Mouse (Mus musculus) heart, adult 10 weeks (tissue): ENCODE measurements around the gene Olfr810. TPM values are rescaled to one million over a fixed set of nuclear protein-coding genes. Genes with fewer than 3 reads are reported as not detected.

ENCODE experiments used
- polyA plus RNA-seq: library from polyadenylated mRNA; stranded (reverse); fragments of 350-450 nt; fragmentation: Illumina TruSeq; extraction: RNeasy Lipid Tissue Mini Kit (QIAGEN cat#74804); gene quantifications from one replicate; pipeline ENCODE4 v1.2.3, GENCODE M21; 2014; ENCODE audit warnings: low read depth, low replicate concordance

Olfr810 gene
- polyA plus RNA-seq: not detected

DNA sequence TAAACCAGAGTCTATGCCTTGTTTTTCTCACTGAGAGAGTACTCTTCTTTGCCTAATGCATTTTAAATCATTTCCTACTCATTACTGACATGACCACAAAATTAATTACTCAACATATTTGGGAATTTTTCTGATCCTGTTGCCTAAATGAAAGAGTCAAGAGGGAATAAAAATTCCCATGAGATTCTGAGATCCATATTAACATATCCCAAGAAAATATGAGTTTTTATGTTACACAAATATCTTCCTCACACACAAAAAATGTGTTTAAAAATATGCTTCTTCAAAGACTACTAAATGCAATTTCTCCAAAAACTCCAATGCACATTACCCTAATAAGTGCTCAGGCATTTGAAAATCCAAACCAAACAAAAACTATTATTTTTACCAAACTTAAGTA is at the start of gene Olfr810:
Gene Olfr810, minus strand, starts transcription at position 101 of the 400 bp plus-strand sequence.

DNA sequence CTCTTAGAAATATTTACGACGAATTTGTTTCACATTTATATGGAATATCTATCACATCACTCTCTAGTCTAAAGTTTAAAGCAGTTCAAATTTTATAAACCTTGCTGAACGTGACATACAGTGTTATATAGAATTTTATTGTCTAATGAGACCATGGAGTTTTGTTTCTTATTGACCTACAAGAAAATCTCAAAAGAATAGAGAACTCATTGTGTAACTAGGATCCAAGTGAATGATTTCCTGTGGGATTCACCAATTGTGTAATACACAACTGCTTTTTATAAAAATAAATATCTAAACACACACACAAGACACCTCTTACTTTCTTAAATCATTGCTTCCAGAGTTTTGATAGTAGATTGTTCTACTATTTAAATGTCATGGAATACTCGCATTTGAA is 9.6 kb upstream of the Olfr810 start, which contains the start of gene Olfr811:
Gene Olfr811, minus strand, starts transcription at position 101 of the 400 bp plus-strand sequence.

DNA sequence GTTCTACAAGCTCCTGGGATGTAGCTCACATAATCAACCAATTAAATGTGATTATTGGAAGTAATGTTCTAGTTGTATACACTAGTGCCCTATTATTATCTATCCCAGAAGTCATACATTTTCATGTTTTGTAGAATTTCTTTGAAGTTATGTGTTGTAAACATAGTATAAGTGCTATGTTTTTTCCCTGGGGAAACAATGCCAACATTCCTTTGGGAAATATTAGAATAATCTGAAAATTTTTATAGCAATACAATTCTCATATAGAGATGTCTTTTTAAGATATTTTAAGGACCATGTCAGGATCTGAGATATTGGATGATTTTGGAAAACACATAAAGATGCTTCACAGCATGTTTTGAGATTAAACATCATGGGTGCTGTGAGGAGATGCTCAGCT is 20.4 kb downstream of the Olfr810 start, which contains the start of gene Olfr809:
Gene Olfr809, plus strand, starts transcription at position 301 of the 400 bp plus-strand sequence.

DNA sequence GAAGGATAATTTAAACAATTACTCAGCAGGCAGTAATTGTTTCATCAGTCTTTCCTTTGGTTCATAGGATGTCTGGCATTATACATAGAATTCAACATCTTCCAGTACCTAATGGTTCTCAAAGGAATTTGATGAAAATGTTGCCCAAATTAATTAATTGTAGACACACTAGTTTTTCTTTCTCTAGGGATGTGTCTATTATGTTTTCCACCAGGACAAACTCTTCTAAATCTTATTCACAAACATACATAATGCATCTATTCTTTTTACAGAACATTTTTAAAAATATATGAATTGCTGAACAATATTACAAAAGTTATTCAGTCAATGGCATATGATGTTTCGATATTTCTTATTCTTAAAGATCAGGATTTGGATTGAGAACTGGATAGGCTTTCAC is 29.5 kb downstream of the Olfr810 start, which contains the start of gene Olfr808:
Gene Olfr808, plus strand, starts transcription at position 301 of the 400 bp plus-strand sequence.

DNA sequence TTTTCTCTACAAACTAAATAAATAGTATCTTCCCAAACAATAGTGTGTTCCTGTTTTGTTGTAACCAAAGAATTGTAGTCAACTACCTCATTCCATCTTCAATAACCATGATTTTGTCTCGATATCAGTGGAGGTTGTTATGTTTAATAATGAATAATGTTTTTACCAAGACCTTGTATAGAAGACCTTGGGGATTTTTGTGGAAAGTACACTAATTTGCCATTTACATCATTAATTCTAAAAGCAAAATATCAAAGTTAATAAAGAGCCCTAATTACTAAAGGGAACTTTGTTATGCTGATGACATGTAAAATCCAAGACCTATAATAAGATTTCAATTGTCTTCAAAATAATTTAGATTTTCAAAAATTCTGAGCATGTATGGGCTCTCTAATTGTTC is 37.0 kb downstream of the Olfr810 start, which contains the start of gene Olfr807:
Gene Olfr807, minus strand, starts transcription at position 101 of the 400 bp plus-strand sequence.

DNA sequence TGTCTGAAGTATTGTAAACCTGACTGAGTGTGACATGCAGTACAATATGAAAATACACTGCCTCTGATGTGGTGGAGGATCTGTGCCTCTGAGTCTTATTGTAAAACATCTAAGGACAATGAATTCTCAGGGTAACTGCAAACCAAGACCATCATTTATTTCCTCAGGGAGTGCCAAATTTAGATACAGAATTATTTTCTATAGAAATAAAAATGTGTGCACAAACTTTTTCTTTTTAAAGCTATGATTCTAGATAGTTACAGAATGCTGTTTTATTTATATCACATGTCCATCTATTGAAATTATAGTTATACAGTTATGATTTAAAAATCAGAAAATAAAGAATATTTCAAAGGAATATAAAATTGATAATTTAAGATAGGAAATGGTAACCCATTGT is 52.9 kb downstream of the Olfr810 start, which contains the start of gene Olfr806:
Gene Olfr806, minus strand, starts transcription at position 101 of the 400 bp plus-strand sequence.

Other genes starting within 250 kb of the Olfr810 start
- not detected for gene Olfr794, start 227.3 kb downstream of the Olfr810 start, polyA plus RNA-seq
- not detected for gene Olfr796, start 182.3 kb downstream of the Olfr810 start, polyA plus RNA-seq
- not detected for gene Olfr798, start 167.0 kb downstream of the Olfr810 start, polyA plus RNA-seq
- gene Olfr799, start 157.4 kb downstream of the Olfr810 start, polyA plus RNA-seq: not detected
- gene Olfr800, start 137.2 kb downstream of the Olfr810 start, polyA plus RNA-seq: not detected
- not detected for gene Olfr801, start 121.1 kb downstream of the Olfr810 start, polyA plus RNA-seq
- gene Olfr802, start 106.7 kb downstream of the Olfr810 start, polyA plus RNA-seq: not detected
- not detected for gene Olfr803, start 100.6 kb downstream of the Olfr810 start, polyA plus RNA-seq
- not detected for gene Olfr804, start 91.7 kb downstream of the Olfr810 start, polyA plus RNA-seq
- gene Olfr805, start 65.5 kb downstream of the Olfr810 start, polyA plus RNA-seq: not detected
- gene Olfr806, start 53.0 kb downstream of the Olfr810 start, polyA plus RNA-seq: not detected
- gene Olfr807, start 37.1 kb downstream of the Olfr810 start, polyA plus RNA-seq: not detected
- not detected for gene Olfr808, start 29.4 kb downstream of the Olfr810 start, polyA plus RNA-seq
- gene Olfr809, start 20.3 kb downstream of the Olfr810 start, polyA plus RNA-seq: not detected
- gene Olfr811, start 9.5 kb upstream of the Olfr810 start, polyA plus RNA-seq: not detected
- gene Olfr812, start 51.2 kb upstream of the Olfr810 start, polyA plus RNA-seq: not detected
- gene Olfr813, start 60.5 kb upstream of the Olfr810 start, polyA plus RNA-seq: not detected
- gene Olfr814, start 84.9 kb upstream of the Olfr810 start, polyA plus RNA-seq: not detected
- not detected for gene Olfr815, start 111.0 kb upstream of the Olfr810 start, polyA plus RNA-seq
- gene Olfr816, start 120.7 kb upstream of the Olfr810 start, polyA plus RNA-seq: not detected
- not detected for gene Olfr818, start 154.2 kb upstream of the Olfr810 start, polyA plus RNA-seq
- not detected for gene Olfr819, start 172.3 kb upstream of the Olfr810 start, polyA plus RNA-seq
- not detected for gene Olfr247, start 181.2 kb upstream of the Olfr810 start, polyA plus RNA-seq
- not detected for gene Gm10310, start 190.1 kb upstream of the Olfr810 start, polyA plus RNA-seq
- not detected for gene Olfr820, start 217.7 kb upstream of the Olfr810 start, polyA plus RNA-seq
- gene Olfr821, start 235.4 kb upstream of the Olfr810 start, polyA plus RNA-seq: not detected